Mouse (Mus musculus): ENCODE data around the gene Srek1. TPM values are rescaled to one million over a fixed set of nuclear protein-coding genes. Genes with fewer than 3 reads are reported as not detected.

Srek1 gene
- polyA plus RNA-seq, 1 experiment from 2014 or later, result 79.7 TPM

GRCm38 (mm10) chr13:103794688-103795543 is 20.5 kb upstream of the Srek1 start:
- no peak overlapping the region for H3K4me3 ChIP-seq (ENCODE audit: low read depth, low read length)
- H3K27me3 ChIP-seq (ENCODE audit: control insufficient read depth, insufficient read depth, low read length), result no peaks in the 10 kb centered on the region
- H3K9me3 ChIP-seq (replicated peaks; ENCODE audit: control insufficient read depth, low read length), result no peaks in the 10 kb centered on the region
- no peak for ATAC-seq (replicated peaks; ENCODE audit: insufficient number of reproducible peaks, low FRiP score, low TSS enrichment)
- WGBS (ENCODE audit: insufficient replicate concordance), result 78% methylated on average over 9 of the region's 9 CpGs
- H3K27ac ChIP-seq (ENCODE audit: low read depth, low read length), result no peak overlapping the region
- H3K36me3 ChIP-seq (ENCODE audit: control insufficient read depth, insufficient read depth, low read length), result no peaks in the 10 kb centered on the region
- H3K4me2 ChIP-seq, result no peak overlapping the region
- no peak overlapping the region for H3K9ac ChIP-seq (ENCODE audit: low read depth, low read length)
- H3K4me1 ChIP-seq (ENCODE audit: control insufficient read depth, insufficient read depth, low read length), result no peaks in the 10 kb centered on the region

- Histone ChIP-seq H3K9ac (ENCODE audit: low read depth, low read length) (no peak overlapping the region), H3K4me2 (no peak overlapping the region), H3K4me3 (ENCODE audit: low read depth, low read length) (no peak overlapping the region), H3K9me3 (replicated peaks; ENCODE audit: control insufficient read depth, low read length) (no peaks in the 10 kb centered on the region), H3K27ac (ENCODE audit: low read depth, low read length) (no peak overlapping the region), H3K4me1 (ENCODE audit: control insufficient read depth, insufficient read depth, low read length) (no peaks in the 10 kb centered on the region), H3K27me3 (ENCODE audit: control insufficient read depth, insufficient read depth, low read length) (no peaks in the 10 kb centered on the region), H3K36me3 (ENCODE audit: control insufficient read depth, insufficient read depth, low read length) (no peaks in the 10 kb centered on the region)
- whole genome bisulfite sequencing (ENCODE audit: insufficient replicate concordance), result 30% methylated on average over 11 of the region's 11 CpGs
- no peak for ATAC-seq (replicated peaks; ENCODE audit: insufficient number of reproducible peaks, low FRiP score, low TSS enrichment)
Observed at GRCm38 (mm10) chr13:103779922-103780585, 5.6 kb upstream of the Srek1 start.

- no peak for ATAC-seq (replicated peaks; ENCODE audit: insufficient number of reproducible peaks, low FRiP score, low TSS enrichment)
Observed at GRCm38 (mm10) chr13:103777126-103777525, 2.7 kb upstream of the Srek1 start.

GRCm38 (mm10) chr13:103773407-103774118 is 845 bp downstream of the Srek1 start:
- Histone ChIP-seq H3K36me3 (ENCODE audit: control insufficient read depth, insufficient read depth, low read length) (no peaks in the 10 kb centered on the region), H3K9me3 (replicated peaks; ENCODE audit: control insufficient read depth, low read length) (no peaks in the 10 kb centered on the region), H3K9ac (ENCODE audit: low read depth, low read length) (peak overlapping the region; percentile 90), H3K4me1 (ENCODE audit: control insufficient read depth, insufficient read depth, low read length) (peaks cover 16% of the 10 kb centered on the region; the same call in 1 of the 2 replicates), H3K4me2 (peak overlapping the region; percentile 70), H3K27ac (ENCODE audit: low read depth, low read length) (peak overlapping the region; percentile 96), H3K27me3 (ENCODE audit: control insufficient read depth, insufficient read depth, low read length) (no peaks in the 10 kb centered on the region), H3K4me3 (ENCODE audit: low read depth, low read length) (peak overlapping the region; percentile 79)
- WGBS (ENCODE audit: insufficient replicate concordance), result 2% methylated on average over 36 of the region's 36 CpGs
- peak; percentile 40 for ATAC-seq (replicated peaks; ENCODE audit: insufficient number of reproducible peaks, low FRiP score, low TSS enrichment)

More at GRCm38 (mm10) chr13:103777126-103777525, 2.7 kb upstream of the Srek1 start:
- Histone ChIP-seq H3K4me3 (ENCODE audit: low read depth, low read length) (no peak overlapping the region), H3K9ac (ENCODE audit: low read depth, low read length) (no peak overlapping the region), H3K9me3 (replicated peaks; ENCODE audit: control insufficient read depth, low read length) (no peaks in the 10 kb centered on the region), H3K36me3 (ENCODE audit: control insufficient read depth, insufficient read depth, low read length) (no peaks in the 10 kb centered on the region), H3K27me3 (ENCODE audit: control insufficient read depth, insufficient read depth, low read length) (no peaks in the 10 kb centered on the region), H3K4me2 (no peak overlapping the region), H3K4me1 (ENCODE audit: control insufficient read depth, insufficient read depth, low read length) (peaks cover 9% of the 10 kb centered on the region; the same call in 1 of the 2 replicates), H3K27ac (ENCODE audit: low read depth, low read length) (no peak overlapping the region)
- WGBS (ENCODE audit: insufficient replicate concordance), result 58% methylated on average over 8 of the region's 8 CpGs

GRCm38 (mm10) chr13:103772917-103773316 is 1.5 kb downstream of the Srek1 start:
- peak overlapping the region; percentile 79 for H3K4me3 ChIP-seq (ENCODE audit: low read depth, low read length)
- no peak overlapping the region for H3K27ac ChIP-seq (ENCODE audit: low read depth, low read length)
- H3K36me3 ChIP-seq (ENCODE audit: control insufficient read depth, insufficient read depth, low read length), result no peaks in the 10 kb centered on the region
- peaks cover 16% of the 10 kb centered on the region; the same call in 1 of the 2 replicates for H3K4me1 ChIP-seq (ENCODE audit: control insufficient read depth, insufficient read depth, low read length)
- no peaks in the 10 kb centered on the region for H3K9me3 ChIP-seq (replicated peaks; ENCODE audit: control insufficient read depth, low read length)
- no peak for ATAC-seq (replicated peaks; ENCODE audit: insufficient number of reproducible peaks, low FRiP score, low TSS enrichment)
- WGBS (ENCODE audit: insufficient replicate concordance), result 31% methylated on average over 5 of the region's 5 CpGs
- H3K4me2 ChIP-seq, result peak overlapping the region; percentile 70
- no peaks in the 10 kb centered on the region for H3K27me3 ChIP-seq (ENCODE audit: control insufficient read depth, insufficient read depth, low read length)
- no peak overlapping the region; the same call in 1 of the 2 replicates for H3K9ac ChIP-seq (ENCODE audit: low read depth, low read length)

- H3K36me3 ChIP-seq (ENCODE audit: control insufficient read depth, insufficient read depth, low read length), result no peaks in the 10 kb centered on the region
- H3K4me3 ChIP-seq (ENCODE audit: low read depth, low read length), result no peak overlapping the region
- H3K27me3 ChIP-seq (ENCODE audit: control insufficient read depth, insufficient read depth, low read length), result no peaks in the 10 kb centered on the region
- H3K27ac ChIP-seq (ENCODE audit: low read depth, low read length), result no peak overlapping the region
- no peak overlapping the region for H3K4me2 ChIP-seq
- no peak for ATAC-seq (replicated peaks; ENCODE audit: insufficient number of reproducible peaks, low FRiP score, low TSS enrichment)
- H3K4me1 ChIP-seq (ENCODE audit: control insufficient read depth, insufficient read depth, low read length), result peaks cover 16% of the 10 kb centered on the region; the same call in 1 of the 2 replicates
- H3K9ac ChIP-seq (ENCODE audit: low read depth, low read length), result no peak overlapping the region
- no peaks in the 10 kb centered on the region for H3K9me3 ChIP-seq (replicated peaks; ENCODE audit: control insufficient read depth, low read length)
Observed at GRCm38 (mm10) chr13:103770821-103771220, 3.6 kb downstream of the Srek1 start.

- Histone ChIP-seq H3K4me3 (ENCODE audit: low read depth, low read length) (no peak overlapping the region), H3K27ac (ENCODE audit: low read depth, low read length) (no peak overlapping the region), H3K4me1 (ENCODE audit: control insufficient read depth, insufficient read depth, low read length) (peaks cover 15% of the 10 kb centered on the region; the same call in 1 of the 2 replicates), H3K9ac (ENCODE audit: low read depth, low read length) (no peak overlapping the region), H3K9me3 (replicated peaks; ENCODE audit: control insufficient read depth, low read length) (no peaks in the 10 kb centered on the region), H3K4me2 (no peak overlapping the region), H3K27me3 (ENCODE audit: control insufficient read depth, insufficient read depth, low read length) (no peaks in the 10 kb centered on the region), H3K36me3 (ENCODE audit: control insufficient read depth, insufficient read depth, low read length) (peaks cover 3% of the 10 kb centered on the region; the same call in 1 of the 2 replicates)
- no peak for ATAC-seq (replicated peaks; ENCODE audit: insufficient number of reproducible peaks, low FRiP score, low TSS enrichment)
- WGBS (ENCODE audit: insufficient replicate concordance), result 72% methylated on average over 5 of the region's 5 CpGs
Observed at GRCm38 (mm10) chr13:103767935-103768334, 6.5 kb downstream of the Srek1 start.

- H3K9ac ChIP-seq (ENCODE audit: low read depth, low read length), result no peak overlapping the region
- peaks cover 18% of the 10 kb centered on the region for H3K36me3 ChIP-seq (ENCODE audit: control insufficient read depth, insufficient read depth, low read length)
- WGBS (ENCODE audit: insufficient replicate concordance), result 72% methylated on average over 1 of the region's 1 CpGs
- no peaks in the 10 kb centered on the region for H3K9me3 ChIP-seq (replicated peaks; ENCODE audit: control insufficient read depth, low read length)
- ATAC-seq (replicated peaks; ENCODE audit: insufficient number of reproducible peaks, low FRiP score, low TSS enrichment), result no peak
- H3K27ac ChIP-seq (ENCODE audit: low read depth, low read length), result no peak overlapping the region
- H3K4me2 ChIP-seq, result no peak overlapping the region
- no peaks in the 10 kb centered on the region for H3K27me3 ChIP-seq (ENCODE audit: control insufficient read depth, insufficient read depth, low read length)
- no peaks in the 10 kb centered on the region for H3K4me1 ChIP-seq (ENCODE audit: control insufficient read depth, insufficient read depth, low read length)
- H3K4me3 ChIP-seq (ENCODE audit: low read depth, low read length), result no peak overlapping the region
Observed at GRCm38 (mm10) chr13:103763640-103764039, 10.8 kb downstream of the Srek1 start.

Data from heart, embryonic 11.5 days (tissue).